Comparison of ENCODE assay signal across 9 mouse cellular contexts in genomic region chr5:124221037-124221735, GRCm38 (mm10). TPM values are rescaled to one million over a fixed set of nuclear protein-coding genes. Genes with fewer than 3 reads are reported as not detected.
DNase-seq lines count a peak whose midpoint lies in the region; ATAC-seq and TF ChIP-seq lines count a peak whose summit lies in the region.
"Had no signal": no experiment of that assay in that cellular context is flagged by ENCODE, and none has a peak within 500 bp of the region (broad histone marks: within the 10 kb centered on the region; RNA-seq: fewer than 3 reads in every experiment).

No protein-coding gene starts in this region.

- peaks cover 35% of the 10 kb centered on the region for H3K4me1 ChIP-seq in cortical plate, adult 2 months (ENCODE audit: control insufficient read depth, insufficient read depth, low read length)
- H3K4me1 ChIP-seq in heart, embryonic 13.5 days = peaks cover 100% of the 10 kb centered on the region
- H3K4me1 ChIP-seq in hindbrain, embryonic 14.5 days (replicated peaks; ENCODE audit: control insufficient read depth, insufficient read depth, low read length) = peaks cover 20% of the 10 kb centered on the region

- peak overlapping the region; percentile 97 for H3K27ac ChIP-seq in cortical plate, adult 2 months (ENCODE audit: insufficient read depth, low read length)
- peak overlapping the region; percentile 82 for H3K27ac ChIP-seq in heart, embryonic 13.5 days (replicated peaks)
- no peak overlapping the region for H3K27ac ChIP-seq in hindbrain, embryonic 14.5 days
- H3K27ac ChIP-seq: midbrain, embryonic 12.5 days had no signal

- H3K4me2 ChIP-seq in heart, embryonic 13.5 days = peak overlapping the region; percentile 27
- H3K4me2 ChIP-seq in myocyte (ENCODE audit: low read depth) = peak overlapping the region; percentile 71
- no peak overlapping the region for H3K4me2 ChIP-seq in hindbrain, embryonic 14.5 days (replicated peaks)
- H3K4me2 ChIP-seq: midbrain, embryonic 12.5 days had no signal

- no peaks in the 10 kb centered on the region for H3K27me3 ChIP-seq in heart, embryonic 13.5 days (replicated peaks)
- H3K27me3 ChIP-seq in myocyte (ENCODE audit: control insufficient read depth, insufficient read depth, insufficient read length) = no peaks in the 10 kb centered on the region
- no peaks in the 10 kb centered on the region for H3K27me3 ChIP-seq in hindbrain, embryonic 14.5 days (ENCODE audit: control insufficient read depth, insufficient read depth, low read length)
- H3K27me3 ChIP-seq: midbrain, embryonic 12.5 days had no signal

- peak overlapping the region; percentile 17 for H3K9ac ChIP-seq in heart, embryonic 13.5 days
- no peak overlapping the region for H3K9ac ChIP-seq in hindbrain, embryonic 14.5 days
- H3K9ac ChIP-seq: midbrain, embryonic 12.5 days had no signal

- H3ac ChIP-seq in myocyte (ENCODE audit: control insufficient read depth, insufficient read length) = no peak overlapping the region

- no peaks in the 10 kb centered on the region for H3K79me2 ChIP-seq in myocyte (ENCODE audit: control insufficient read depth, insufficient read depth)

- TF ChIP-seq CTCF in cortical plate, adult 2 months (IDR thresholded peaks at IDR 0.05; ENCODE audit: extremely low read depth, insufficient read depth, low read length) = no peak

- 0 out of 2 replicates have a peak, but pooled peaks have one; percentile 32 for ATAC-seq in heart, embryonic 13.5 days (ENCODE audit: extremely low read depth, insufficient number of reproducible peaks, low FRiP score, low TSS enrichment)
- no peak for ATAC-seq in hindbrain, embryonic 14.5 days (ENCODE audit: low FRiP score)

- peak; percentile 58; the same call in 1 of the 2 replicates for TF ChIP-seq POLR2A in cortical plate, adult 2 months (IDR thresholded peaks at IDR 0.05; ENCODE audit: extremely low read depth, insufficient read depth, low read length)
- TF ChIP-seq POLR2A in myocyte (IDR thresholded peaks at IDR 0.05; ENCODE audit: insufficient read length, low read depth) = no peak

- no peaks in the 10 kb centered on the region for H3K9me3 ChIP-seq in heart, embryonic 13.5 days
- H3K9me3 ChIP-seq in hindbrain, embryonic 14.5 days (ENCODE audit: control insufficient read depth, low read length) = no peaks in the 10 kb centered on the region
- H3K9me3 ChIP-seq: midbrain, embryonic 12.5 days had no signal

- 34% methylated on average over 7 of the region's 7 CpGs for WGBS in heart, embryonic 13.5 days
- WGBS in hindbrain, embryonic 14.5 days = 59% methylated on average over 7 of the region's 7 CpGs

- H3K36me3 ChIP-seq in heart, embryonic 13.5 days = no peaks in the 10 kb centered on the region
- no peaks in the 10 kb centered on the region for H3K36me3 ChIP-seq in myocyte (ENCODE audit: control insufficient read depth, insufficient read depth)
- no peaks in the 10 kb centered on the region for H3K36me3 ChIP-seq in hindbrain, embryonic 14.5 days (replicated peaks; ENCODE audit: control insufficient read depth, insufficient read depth)
- H3K36me3 ChIP-seq: midbrain, embryonic 12.5 days had no signal

- H3K4me3 ChIP-seq in cortical plate, adult 2 months (ENCODE audit: insufficient read depth, low read length) = no peak overlapping the region
- no peak overlapping the region for H3K4me3 ChIP-seq in heart, embryonic 13.5 days
- no peak overlapping the region for H3K4me3 ChIP-seq in myocyte
- no peak overlapping the region for H3K4me3 ChIP-seq in hindbrain, embryonic 14.5 days (replicated peaks; ENCODE audit: low read length)
- H3K4me3 ChIP-seq: midbrain, embryonic 12.5 days had no signal

- DNase-seq in ovary, adult 18-20 months (ENCODE audit: low spot score) = peak; percentile 80
- no peak for DNase-seq in ovary, postnatal 10 days (ENCODE audit: low spot score)
- peak; percentile 96 for DNase-seq in layer of hippocampus, adult 9-11 months
- DNase-seq in spleen, adult 12 weeks (ENCODE audit: low spot score) = no peak
- no peak for DNase-seq in hindbrain, embryonic 14.5 days (ENCODE audit: low spot score)

TF ChIP-seq in myocyte, 11 proteins besides CTCF, POLR2A, EP300 and RAD21:
- TF ChIP-seq MYOG (IDR thresholded peaks at IDR 0.05; ENCODE audit: control insufficient read depth in 1 of 3, insufficient read depth in 1 of 3, insufficient read length in 2 of 3, low read depth in 2 of 3) (peak in 1 of 3 experiments; percentile 28), MAX (IDR thresholded peaks at IDR 0.05; ENCODE audit: low read depth) (no peak), TCF12 (IDR thresholded peaks at IDR 0.05; ENCODE audit: insufficient read depth, poor library complexity, severe bottlenecking) (no peak), USF1 (IDR thresholded peaks at IDR 0.05; ENCODE audit: low read depth) (no peak), MYOD1 (IDR thresholded peaks at IDR 0.05; ENCODE audit: control insufficient read depth in 1 of 3, insufficient read length in 2 of 3, low read depth in 2 of 3) (peak in 2 of 3 experiments; percentile 8 to 22)

RNA-seq across cellular contexts. Expression of gene Pitpnm2, which starts 28.4 kb away (rescaled TPM):
- 178 and 196 TPM in 2 replicates for polyA plus RNA-seq in cortical plate, adult 2 months (2012; rRNA removed)
- 5.1 and 6.6 TPM in 2 replicates for polyA plus RNA-seq in heart, embryonic 13.5 days (2015; fragmentation: Nextera tagmentation; extraction: Ambion mirVana)
- polyA plus RNA-seq in myocyte (2012; fragmentation: generic; extraction: Trizol) = 5.3 TPM
- polyA plus RNA-seq in hindbrain, embryonic 14.5 days (2014; fragmentation: Nextera tagmentation; extraction: Ambion mirVana) = 13.5 and 15.1 TPM in 2 replicates

Comparison
In these comparisons a context has a peak if more than half of its experiments do, and no peak if none do; other contexts are left out.
1. DNase-seq: peak in ovary, adult 18-20 months (single experiment) and layer of hippocampus, adult 9-11 months (single experiment); none in ovary, postnatal 10 days (single experiment), spleen, adult 12 weeks (single experiment) and hindbrain, embryonic 14.5 days (single experiment).
2. RNA of gene Pitpnm2, which starts 28.4 kb away (polyA plus RNA-seq): 178 to 196 TPM in cortical plate, adult 2 months; 13.5 to 15.1 TPM in hindbrain, embryonic 14.5 days, 5.1 to 6.6 TPM in heart, embryonic 13.5 days and 5.3 TPM in myocyte (single experiment); every median in the first group is over 10 times any median in the second.